Mouse (Mus musculus) testis, adult 2 months (tissue): ENCODE results near the gene Cct5.

ENCODE experiments used
- CTCF ChIP-seq: fragments of 200-500 bp; IDR thresholded peaks from 2 replicates; pipeline ENCODE4 v1.5.1; 2012; ENCODE audit warnings: low read depth, mild to moderate bottlenecking, inconsistent platforms, low read length, moderate library complexity; ENCODE audit not compliant: control insufficient read depth, insufficient read depth, insufficient replicate concordance
- POLR2A ChIP-seq: fragments of 200-500 bp; IDR thresholded peaks from 2 replicates; pipeline ENCODE4 v1.6.1; 2012; ENCODE audit warnings: low read depth, mild to moderate bottlenecking, inconsistent platforms, low read length, moderate library complexity; ENCODE audit not compliant: control insufficient read depth

GRCm38 (mm10) chr15:31576076-31576475 lies 25.5 kb downstream of the Cct5 start:
- TF ChIP-seq CTCF: no peak
- no peak for TF ChIP-seq POLR2A
